Mouse (Mus musculus) thymus, postnatal 14 days (tissue): ENCODE measurements around the gene Mrpl3.
"Not testable (repeated sequence)": the region's sequence is repeated elsewhere in the genome, so short reads cannot be mapped to it uniquely, and the experiment has no call there.

ENCODE experiments used
- DNase-seq: peaks from one replicate; pipeline ENCODE4 v3.0.0; 2021

Gene Mrpl3

GRCm38 (mm10) chr9:105053147-105053557, at the start of gene Mrpl3:
Gene Mrpl3, plus strand, starts transcription at chr9:105053239.
- DNase-seq: peak; percentile 85

GRCm38 (mm10) chr9:105010721-105011120, 42.3 kb upstream of the Mrpl3 start:
- no peak for DNase-seq

GRCm38 (mm10) chr9:105018186-105018585, 34.9 kb upstream of the Mrpl3 start:
- DNase-seq: no peak

GRCm38 (mm10) chr9:105028311-105028710, 24.7 kb upstream of the Mrpl3 start:
- DNase-seq: no peak

GRCm38 (mm10) chr9:105032572-105032971, 20.5 kb upstream of the Mrpl3 start:
- no peak for DNase-seq

- no peak for DNase-seq
Observed at GRCm38 (mm10) chr9:105033641-105034040, 19.4 kb upstream of the Mrpl3 start.

- DNase-seq: no peak
Observed at GRCm38 (mm10) chr9:105037847-105038246, 15.2 kb upstream of the Mrpl3 start.

GRCm38 (mm10) chr9:105046014-105046413, 7.0 kb upstream of the Mrpl3 start:
- DNase-seq: no peak

- no peak for DNase-seq
Observed at GRCm38 (mm10) chr9:105048351-105048750, 4.7 kb upstream of the Mrpl3 start.

- DNase-seq: no peak
Observed at GRCm38 (mm10) chr9:105049636-105050035, 3.4 kb upstream of the Mrpl3 start.

GRCm38 (mm10) chr9:105050257-105050656, 2.8 kb upstream of the Mrpl3 start:
- no peak for DNase-seq

GRCm38 (mm10) chr9:105053812-105054211, 773 bp downstream of the Mrpl3 start:
- no peak for DNase-seq

GRCm38 (mm10) chr9:105069106-105069505, 16.1 kb downstream of the Mrpl3 start:
- no peak for DNase-seq

GRCm38 (mm10) chr9:105072991-105073748, 20.1 kb downstream of the Mrpl3 start:
- no peak for DNase-seq

- no peak for DNase-seq
Observed at GRCm38 (mm10) chr9:105074851-105075250, 21.8 kb downstream of the Mrpl3 start.

GRCm38 (mm10) chr9:105076756-105077424, 23.9 kb downstream of the Mrpl3 start:
- no peak for DNase-seq

- DNase-seq: no peak
Observed at GRCm38 (mm10) chr9:105078460-105078859, 25.4 kb downstream of the Mrpl3 start.

- DNase-seq: no peak
Observed at GRCm38 (mm10) chr9:105080246-105080645, 27.2 kb downstream of the Mrpl3 start.

- peak; percentile 79 for DNase-seq
Observed at GRCm38 (mm10) chr9:105100807-105101570, 48.0 kb downstream of the Mrpl3 start.

GRCm38 (mm10) chr9:105101911-105102310, 48.9 kb downstream of the Mrpl3 start:
- DNase-seq: no peak

- no peak for DNase-seq
Observed at GRCm38 (mm10) chr9:105103893-105104292, 50.9 kb downstream of the Mrpl3 start.

- not testable (repeated sequence) for DNase-seq
Observed at GRCm38 (mm10) chr9:105125206-105125605, 72.2 kb downstream of the Mrpl3 start.
